Mouse (Mus musculus): ENCODE data around the gene Zbtb20. TPM values are rescaled to one million over a fixed set of nuclear protein-coding genes. Genes with fewer than 3 reads are reported as not detected.

Gene Zbtb20
- polyA plus RNA-seq, 1 experiment from 2014 or later: 18.4 TPM

- ATAC-seq: peak; percentile 64; the same call in 1 of the 2 replicates
- Histone ChIP-seq H3K27me3 (replicated peaks; ENCODE audit: control insufficient read depth, insufficient read depth, low read length) (no peaks in the 10 kb centered on the region), H3K9me3 (ENCODE audit: control insufficient read depth, low read length) (no peaks in the 10 kb centered on the region), H3K9ac (ENCODE audit: low read depth, low read length) (no peak overlapping the region), H3K4me2 (ENCODE audit: low read depth, low read length) (no peak overlapping the region), H3K4me1 (ENCODE audit: control insufficient read depth, insufficient read depth, low read length) (0 out of 2 replicates have a peak, but pooled peaks cover 2% of the 10 kb centered on the region), H3K27ac (ENCODE audit: low read length) (no peak overlapping the region), H3K36me3 (ENCODE audit: control insufficient read depth, insufficient read depth, low read length) (no peaks in the 10 kb centered on the region), H3K4me3 (ENCODE audit: low read length) (no peak overlapping the region)
- WGBS: 65% methylated on average over 7 of the region's 7 CpGs
Observed at GRCm38 (mm10) chr16:43597375-43598060, 721.8 kb downstream of the Zbtb20 start.

- H3K4me2 ChIP-seq (ENCODE audit: low read depth, low read length): no peak overlapping the region
- no peaks in the 10 kb centered on the region for H3K36me3 ChIP-seq (ENCODE audit: control insufficient read depth, insufficient read depth, low read length)
- no peak overlapping the region for H3K27ac ChIP-seq (ENCODE audit: low read length)
- H3K4me1 ChIP-seq (ENCODE audit: control insufficient read depth, insufficient read depth, low read length): no peaks in the 10 kb centered on the region
- no peak for ATAC-seq
- no peak overlapping the region for H3K9ac ChIP-seq (ENCODE audit: low read depth, low read length)
- no peaks in the 10 kb centered on the region for H3K9me3 ChIP-seq (ENCODE audit: control insufficient read depth, low read length)
- no peaks in the 10 kb centered on the region for H3K27me3 ChIP-seq (replicated peaks; ENCODE audit: control insufficient read depth, insufficient read depth, low read length)
- H3K4me3 ChIP-seq (ENCODE audit: low read length): no peak overlapping the region
- WGBS: 81% methylated on average over 2 of the region's 2 CpGs
Observed at GRCm38 (mm10) chr16:43599707-43600106, 724.0 kb downstream of the Zbtb20 start.

GRCm38 (mm10) chr16:43602573-43602972, 726.9 kb downstream of the Zbtb20 start:
- H3K27me3 ChIP-seq (replicated peaks; ENCODE audit: control insufficient read depth, insufficient read depth, low read length): no peaks in the 10 kb centered on the region
- no peaks in the 10 kb centered on the region for H3K36me3 ChIP-seq (ENCODE audit: control insufficient read depth, insufficient read depth, low read length)
- no peak for ATAC-seq
- no peak overlapping the region for H3K4me3 ChIP-seq (ENCODE audit: low read length)
- no peaks in the 10 kb centered on the region for H3K9me3 ChIP-seq (ENCODE audit: control insufficient read depth, low read length)
- no peak overlapping the region for H3K9ac ChIP-seq (ENCODE audit: low read depth, low read length)
- 74% methylated on average over 4 of the region's 4 CpGs for WGBS
- H3K27ac ChIP-seq (ENCODE audit: low read length): no peak overlapping the region
- H3K4me2 ChIP-seq (ENCODE audit: low read depth, low read length): no peak overlapping the region
- H3K4me1 ChIP-seq (ENCODE audit: control insufficient read depth, insufficient read depth, low read length): no peaks in the 10 kb centered on the region

DNA sequence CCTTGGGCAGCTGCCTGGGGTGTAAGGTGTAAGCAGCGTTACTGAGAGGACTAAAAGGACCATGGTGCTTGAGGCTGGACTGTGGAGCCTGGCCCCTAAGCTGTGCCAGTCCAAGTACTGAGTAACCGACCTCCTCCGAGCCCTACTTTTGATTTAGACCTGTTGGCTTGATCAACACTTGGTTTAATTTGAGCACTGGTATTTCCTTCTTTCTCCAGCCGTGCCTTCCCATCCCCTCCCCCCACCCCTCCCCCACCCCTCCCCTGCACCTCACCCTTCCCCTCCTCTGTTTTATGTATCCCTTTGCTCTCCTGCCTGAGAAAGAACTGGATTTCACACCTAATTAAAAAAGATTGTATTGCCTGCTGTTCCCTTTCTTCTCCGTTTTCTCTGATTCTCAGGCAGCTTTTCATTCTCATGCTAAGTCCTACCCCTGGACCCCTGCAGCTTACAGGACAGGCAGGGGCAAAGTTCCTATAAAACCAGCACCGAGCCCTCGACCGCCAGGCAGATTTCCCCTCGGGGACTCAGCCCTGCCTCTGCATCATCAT, 728.0 kb downstream of the Zbtb20 start:
- ATAC-seq: no peak
- no peaks in the 10 kb centered on the region for H3K27me3 ChIP-seq (replicated peaks; ENCODE audit: control insufficient read depth, insufficient read depth, low read length)
- 37% methylated on average over 9 of the region's 9 CpGs for WGBS
- H3K4me3 ChIP-seq (ENCODE audit: low read length): no peak overlapping the region
- no peak overlapping the region for H3K9ac ChIP-seq (ENCODE audit: low read depth, low read length)
- no peak overlapping the region for H3K4me2 ChIP-seq (ENCODE audit: low read depth, low read length)
- H3K9me3 ChIP-seq (ENCODE audit: control insufficient read depth, low read length): no peaks in the 10 kb centered on the region
- H3K27ac ChIP-seq (ENCODE audit: low read length): no peak overlapping the region
- H3K36me3 ChIP-seq (ENCODE audit: control insufficient read depth, insufficient read depth, low read length): no peaks in the 10 kb centered on the region
- no peaks in the 10 kb centered on the region for H3K4me1 ChIP-seq (ENCODE audit: control insufficient read depth, insufficient read depth, low read length)

DNA sequence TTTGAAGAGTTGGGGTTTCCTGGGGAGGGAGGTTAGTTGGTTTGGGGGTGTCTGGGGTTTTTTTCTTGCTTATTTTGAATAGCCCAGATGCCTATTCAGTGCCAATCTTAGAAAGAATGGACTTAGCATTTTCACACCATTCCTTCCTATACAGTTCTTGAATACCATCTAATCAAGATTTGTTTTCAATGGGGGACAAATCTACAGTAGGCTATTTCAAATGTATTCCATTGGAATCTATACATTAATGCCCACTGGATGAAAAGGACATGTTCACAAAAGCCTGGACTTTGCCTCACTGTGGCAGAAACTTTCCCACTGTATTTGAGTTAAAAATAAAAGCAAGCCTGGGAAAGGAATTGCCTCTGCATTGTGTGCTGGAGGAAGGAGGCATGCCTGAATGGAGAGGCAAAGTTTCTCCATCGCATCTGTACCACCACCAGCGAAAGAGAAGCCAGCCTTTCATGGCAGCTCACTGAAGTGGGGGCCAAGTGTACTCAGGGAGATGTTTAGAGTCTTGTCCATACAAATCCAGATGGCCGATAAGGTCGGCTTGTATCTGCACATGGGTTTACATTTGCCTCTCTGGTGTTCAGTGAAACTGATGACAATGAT, 728.8 kb downstream of the Zbtb20 start:
- Histone ChIP-seq H3K27ac (ENCODE audit: low read length) (no peak overlapping the region), H3K4me2 (ENCODE audit: low read depth, low read length) (no peak overlapping the region), H3K4me1 (ENCODE audit: control insufficient read depth, insufficient read depth, low read length) (no peaks in the 10 kb centered on the region), H3K4me3 (ENCODE audit: low read length) (no peak overlapping the region), H3K36me3 (ENCODE audit: control insufficient read depth, insufficient read depth, low read length) (no peaks in the 10 kb centered on the region), H3K9me3 (ENCODE audit: control insufficient read depth, low read length) (no peaks in the 10 kb centered on the region), H3K9ac (ENCODE audit: low read depth, low read length) (no peak overlapping the region), H3K27me3 (replicated peaks; ENCODE audit: control insufficient read depth, insufficient read depth, low read length) (no peaks in the 10 kb centered on the region)
- WGBS: 48% methylated on average over 4 of the region's 4 CpGs
- no peak for ATAC-seq

DNA sequence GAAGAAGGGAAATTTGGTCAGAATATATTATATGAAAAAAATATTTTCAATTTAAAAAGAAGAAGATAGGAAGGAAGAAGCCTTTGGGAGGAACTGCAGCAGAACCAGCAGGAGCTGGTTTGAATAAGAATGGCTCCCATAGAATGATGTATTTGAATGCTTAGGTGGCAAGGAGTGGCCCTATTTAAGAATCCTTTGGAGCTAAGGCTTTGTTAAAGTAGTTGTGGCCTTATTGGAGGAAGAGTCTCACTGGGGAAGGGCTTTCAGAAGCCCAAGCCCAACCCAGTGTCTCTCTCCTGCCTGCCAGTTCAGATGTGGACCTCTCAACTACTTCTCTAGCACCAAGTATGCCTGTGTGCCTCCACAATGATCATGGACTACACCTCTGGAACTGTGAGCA, 731.4 kb downstream of the Zbtb20 start:
- Histone ChIP-seq H3K9ac (ENCODE audit: low read depth, low read length) (no peak overlapping the region), H3K9me3 (ENCODE audit: control insufficient read depth, low read length) (no peaks in the 10 kb centered on the region), H3K27me3 (replicated peaks; ENCODE audit: control insufficient read depth, insufficient read depth, low read length) (no peaks in the 10 kb centered on the region), H3K4me1 (ENCODE audit: control insufficient read depth, insufficient read depth, low read length) (no peaks in the 10 kb centered on the region), H3K4me2 (ENCODE audit: low read depth, low read length) (no peak overlapping the region), H3K4me3 (ENCODE audit: low read length) (no peak overlapping the region), H3K36me3 (ENCODE audit: control insufficient read depth, insufficient read depth, low read length) (peaks cover 6% of the 10 kb centered on the region), H3K27ac (ENCODE audit: low read length) (no peak overlapping the region)
- no peak for ATAC-seq

- Histone ChIP-seq H3K27me3 (replicated peaks; ENCODE audit: control insufficient read depth, insufficient read depth, low read length) (no peaks in the 10 kb centered on the region), H3K4me2 (ENCODE audit: low read depth, low read length) (no peak overlapping the region), H3K4me1 (ENCODE audit: control insufficient read depth, insufficient read depth, low read length) (no peaks in the 10 kb centered on the region), H3K36me3 (ENCODE audit: control insufficient read depth, insufficient read depth, low read length) (peaks cover 6% of the 10 kb centered on the region), H3K9me3 (ENCODE audit: control insufficient read depth, low read length) (no peaks in the 10 kb centered on the region), H3K9ac (ENCODE audit: low read depth, low read length) (no peak overlapping the region), H3K27ac (ENCODE audit: low read length) (no peak overlapping the region), H3K4me3 (ENCODE audit: low read length) (no peak overlapping the region)
- no peak for ATAC-seq
Observed at GRCm38 (mm10) chr16:43608066-43608465, 732.4 kb downstream of the Zbtb20 start.

- Histone ChIP-seq H3K36me3 (ENCODE audit: control insufficient read depth, insufficient read depth, low read length) (peaks cover 6% of the 10 kb centered on the region), H3K4me1 (ENCODE audit: control insufficient read depth, insufficient read depth, low read length) (no peaks in the 10 kb centered on the region), H3K27me3 (replicated peaks; ENCODE audit: control insufficient read depth, insufficient read depth, low read length) (no peaks in the 10 kb centered on the region), H3K4me3 (ENCODE audit: low read length) (no peak overlapping the region), H3K4me2 (ENCODE audit: low read depth, low read length) (no peak overlapping the region), H3K9me3 (ENCODE audit: control insufficient read depth, low read length) (no peaks in the 10 kb centered on the region), H3K27ac (ENCODE audit: low read length) (no peak overlapping the region), H3K9ac (ENCODE audit: low read depth, low read length) (no peak overlapping the region)
- ATAC-seq: no peak
- 92% methylated on average over 10 of the region's 10 CpGs for WGBS
Observed at GRCm38 (mm10) chr16:43610375-43610774, 734.7 kb downstream of the Zbtb20 start.

DNA sequence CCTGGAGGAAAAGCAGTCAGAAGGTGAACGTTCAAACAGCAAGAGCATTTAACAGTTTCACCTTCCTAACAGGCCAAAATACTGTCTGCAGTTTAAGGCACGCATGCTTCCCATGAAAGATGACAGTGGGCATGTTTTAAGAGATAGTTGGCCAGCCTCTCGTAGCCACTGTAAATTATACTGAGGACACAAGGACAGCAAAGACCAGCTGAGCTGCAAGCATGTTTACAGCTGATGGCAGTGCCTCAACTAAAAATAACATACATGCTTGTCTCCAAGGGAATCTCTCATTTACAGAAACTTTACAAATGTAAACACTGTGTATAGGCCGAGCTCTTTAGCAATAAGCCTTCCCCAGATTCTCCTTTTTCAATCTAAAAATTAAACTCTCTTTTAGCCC, 740.7 kb downstream of the Zbtb20 start:
- Histone ChIP-seq H3K9ac (ENCODE audit: low read depth, low read length) (no peak overlapping the region), H3K9me3 (ENCODE audit: control insufficient read depth, low read length) (no peaks in the 10 kb centered on the region), H3K36me3 (ENCODE audit: control insufficient read depth, insufficient read depth, low read length) (no peaks in the 10 kb centered on the region), H3K27me3 (replicated peaks; ENCODE audit: control insufficient read depth, insufficient read depth, low read length) (no peaks in the 10 kb centered on the region), H3K27ac (ENCODE audit: low read length) (0 out of 2 replicates have a peak overlapping the region, but pooled peaks have one; percentile 43), H3K4me2 (ENCODE audit: low read depth, low read length) (no peak overlapping the region), H3K4me1 (ENCODE audit: control insufficient read depth, insufficient read depth, low read length) (no peaks in the 10 kb centered on the region), H3K4me3 (ENCODE audit: low read length) (no peak overlapping the region)
- ATAC-seq: no peak
- WGBS: 50% methylated on average over 4 of the region's 4 CpGs

Measured in intestine, embryonic 16.5 days (tissue).